Comparison of ENCODE assay signal across 18 mouse cellular contexts in the genomic region with DNA sequence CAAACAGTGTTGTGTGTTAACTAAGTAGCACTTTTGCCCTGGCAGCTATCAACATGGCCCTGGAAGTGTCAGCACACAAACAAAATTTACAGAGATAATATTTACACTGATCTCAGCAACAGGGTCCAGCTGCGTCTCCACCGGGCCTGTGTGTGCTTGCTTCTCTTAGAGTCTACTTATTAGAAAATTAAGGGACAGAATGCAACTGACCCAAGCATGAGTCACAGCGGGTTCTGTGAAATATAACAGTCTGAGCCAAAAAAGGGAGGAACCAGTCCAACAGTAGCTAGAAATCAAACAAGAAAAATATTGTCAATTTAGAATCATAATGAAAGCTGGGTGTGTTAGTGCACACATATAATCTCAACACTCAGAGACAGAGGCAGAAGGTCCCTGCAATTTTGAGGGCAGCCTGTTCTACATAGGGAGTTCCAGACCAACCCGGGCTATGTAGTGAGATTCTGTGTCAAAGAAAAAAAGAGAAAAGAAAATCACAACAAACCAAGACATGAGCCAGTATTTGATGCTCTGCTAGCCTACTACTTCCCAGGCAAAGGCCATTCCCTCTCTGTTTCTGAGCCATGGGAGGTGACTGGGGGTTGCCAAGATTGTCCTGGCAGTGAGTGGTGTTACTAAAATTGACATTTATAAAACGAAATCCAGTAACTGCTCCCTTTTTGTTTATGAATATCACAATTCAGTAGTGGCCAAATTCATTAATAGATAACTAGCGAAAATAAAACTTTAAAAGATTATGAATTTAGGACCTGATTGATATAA. TPM values are rescaled to one million over a fixed set of nuclear protein-coding genes. Genes with fewer than 3 reads are reported as not detected.
A peak's percentile ranks its signal among the peaks of the same experiment; 100 is the strongest.
DNase-seq lines count a peak whose midpoint lies in the region; ATAC-seq and TF ChIP-seq lines count a peak whose summit lies in the region.
"Had no signal": no experiment of that assay in that cellular context is flagged by ENCODE, and none has a peak within 500 bp of the region (broad histone marks: within the 10 kb centered on the region; RNA-seq: fewer than 3 reads in every experiment).

No protein-coding gene starts in this region.

- intact Hi-C loops in heart, postnatal 14 days (cut with DNase I) = no loop called here

- no peak overlapping the region for H3K4me3 ChIP-seq in layer of hippocampus, adult 2 months
- H3K4me3 ChIP-seq: liver, embryonic 15.5 days had no signal

- ATAC-seq in CD4-positive, CD25-positive, alpha-beta regulatory T cell, adult 4 months = no peak
- ATAC-seq: activated CD4-positive, CD25-positive, alpha-beta regulatory T cell, adult 4 months; hindbrain, postnatal 0 days; midbrain, embryonic 16.5 days; Patski had no signal

- H3K27ac ChIP-seq in layer of hippocampus, adult 2 months = peak overlapping the region; percentile 32; the same call in 1 of the 2 replicates
- H3K27ac ChIP-seq: hindbrain, postnatal 0 days; liver, embryonic 15.5 days had no signal

- peak; percentile 60 for DNase-seq in adrenal gland, adult 2 months
- no peak for DNase-seq in adrenal gland, postnatal 4 days (ENCODE audit: low spot score in 2 of 2)
- DNase-seq in heart, adult 11 months = peak; percentile 89
- DNase-seq in heart, postnatal 14 days = no peak
- no peak for DNase-seq in layer of hippocampus, adult 2 months (ENCODE audit: low spot score in 2 of 2)
- no peak for DNase-seq in layer of hippocampus, adult 11-12 months (ENCODE audit: low spot score)
- DNase-seq in cerebellum, postnatal 25 days = peak; percentile 35 to 56
- DNase-seq: gastrocnemius, postnatal 10 days; heart, postnatal 36 days; layer of hippocampus, adult 9-11 months; lung, postnatal 14 days; spleen, adult 18-20 months had no signal

- no peak for TF ChIP-seq CTCF in layer of hippocampus, adult 2 months (conservative IDR thresholded peaks at IDR 0.05)

RNA-seq across cellular contexts. Expression of gene Pak1, which starts 17.3 kb away (rescaled TPM):
- 10 to 100 TPM; 20.5 to 32.2 TPM for total RNA-seq in adrenal gland, adult 2 months (2021)
- polyA plus RNA-seq in adrenal gland, adult 2 months (2012; rRNA removed) = 19.8 and 21.4 TPM in 2 replicates
- 10 to 100 TPM; 39.8 to 46.4 TPM for total RNA-seq in adrenal gland, postnatal 4 days (2021)
- 1 to 10 TPM; 1.5 to 2.0 TPM for total RNA-seq in heart, postnatal 14 days (2021)
- total RNA-seq in layer of hippocampus, adult 2 months (2021) = 100 to 1,000 TPM; 209 to 219 TPM
- polyA plus RNA-seq in CD4-positive, CD25-positive, alpha-beta regulatory T cell, adult 4 months (2017; shearing (Covaris generic)) = 1 to 10 TPM; 4.7 to 5.8 TPM

RNA-seq across cellular contexts. Expression of gene Aqp11, which starts 32.9 kb away (rescaled TPM):
- 1 to 10 TPM; 2.8 to 5.3 TPM for total RNA-seq in adrenal gland, adult 2 months (2021)
- polyA plus RNA-seq in adrenal gland, adult 2 months (2012; rRNA removed) = 5.5 and 8.1 TPM in 2 replicates
- 10 to 100 TPM in 1 of 2 experiments, 1 to 10 TPM in 1; 8.9 to 10.3 TPM for total RNA-seq in adrenal gland, postnatal 4 days (2021)
- 1 to 10 TPM; 3.5 to 7.9 TPM for total RNA-seq in heart, postnatal 14 days (2021)
- 10 to 100 TPM; 37.7 to 38.9 TPM for total RNA-seq in layer of hippocampus, adult 2 months (2021)
- polyA plus RNA-seq in CD4-positive, CD25-positive, alpha-beta regulatory T cell, adult 4 months (2017; shearing (Covaris generic)) = 1 to 10 TPM; 1.2 to 1.7 TPM

Comparison
In these comparisons a context has a peak if more than half of its experiments do, and no peak if none do; other contexts are left out.
1. DNase-seq: peak in adrenal gland, adult 2 months (single experiment), heart, adult 11 months (single experiment) and cerebellum, postnatal 25 days (2 of 2); none in adrenal gland, postnatal 4 days (0 of 2), heart, postnatal 14 days (0 of 2), layer of hippocampus, adult 2 months (0 of 2) and layer of hippocampus, adult 11-12 months (single experiment).
2. RNA of gene Pak1, which starts 17.3 kb away (total RNA-seq): 209 to 219 TPM in layer of hippocampus, adult 2 months, 39.8 to 46.4 TPM in adrenal gland, postnatal 4 days and 20.5 to 32.2 TPM in adrenal gland, adult 2 months; 1.5 to 2.0 TPM in heart, postnatal 14 days; every median in the first group is over 4 times any median in the second.